Mouse (Mus musculus): ENCODE data around the gene Hoxb5.

Hoxb5 gene

DNA sequence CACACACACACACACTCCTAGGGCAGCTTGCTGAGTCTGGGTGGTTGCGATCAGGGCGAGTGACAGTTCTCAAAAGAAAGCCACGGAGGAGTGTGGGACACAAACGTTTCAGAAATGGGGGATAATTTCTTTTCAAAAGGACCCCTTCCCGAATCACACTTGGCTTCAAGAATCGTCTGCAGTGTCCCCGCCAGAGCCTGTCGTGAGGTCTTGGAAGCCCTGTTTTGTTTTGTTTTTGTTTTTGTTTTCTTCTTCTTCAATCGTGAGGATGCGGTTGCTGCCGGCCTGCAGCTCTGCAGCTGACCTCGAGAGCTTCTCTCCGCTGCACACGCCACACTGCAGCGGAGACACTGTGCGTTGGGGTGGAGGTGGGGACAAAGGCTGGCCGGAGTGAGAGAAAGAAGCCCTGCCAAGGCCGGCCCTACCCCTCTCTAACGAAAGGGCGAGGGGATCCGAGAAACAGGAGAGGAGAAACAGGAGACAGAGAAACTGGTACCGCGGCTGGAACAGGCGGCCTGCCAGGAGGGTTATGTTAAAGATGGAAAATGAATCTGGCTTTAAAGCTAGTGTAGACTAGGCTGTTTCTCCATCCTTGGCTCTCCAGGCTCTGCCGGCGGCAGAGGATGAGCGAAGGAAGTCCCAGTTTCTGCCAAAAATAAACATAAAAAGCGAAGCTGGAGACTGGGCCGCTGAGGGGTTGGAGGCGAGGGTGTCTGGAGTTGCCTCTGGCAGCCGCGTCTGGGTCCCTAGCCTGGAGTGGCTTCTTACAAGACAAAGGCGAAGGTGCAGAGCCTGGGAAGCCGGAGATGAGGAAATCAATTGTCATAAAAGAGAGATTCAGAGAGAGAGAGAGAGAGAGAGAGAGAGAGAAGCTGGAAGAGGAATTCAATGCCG lies 25.7 kb upstream of the Hoxb5 start:
- H3K4me1 ChIP-seq (replicated peaks; ENCODE audit: low read depth, low read length): peaks cover 34% of the 10 kb centered on the region
- no peaks in the 10 kb centered on the region for H3K9me3 ChIP-seq (ENCODE audit: low read length)
- TF ChIP-seq NANOG (IDR thresholded peaks at IDR 0.05; ENCODE audit: borderline replicate concordance, low read length): no peak
- TF ChIP-seq CTCF (conservative IDR thresholded peaks at IDR 0.05; ENCODE audit: low read length): no peak
- TF ChIP-seq POU5F1 (IDR thresholded peaks at IDR 0.05; ENCODE audit: borderline replicate concordance, low read length): no peak
- H3K4me3 ChIP-seq (replicated peaks; ENCODE audit: low read length): no peak overlapping the region; the same call in 1 of the 2 replicates
- H3K27me3 ChIP-seq (ENCODE audit: insufficient read depth, low read length): peaks cover 97% of the 10 kb centered on the region
- H3K36me3 ChIP-seq (ENCODE audit: insufficient read depth, low read length): no peaks in the 10 kb centered on the region

DNA sequence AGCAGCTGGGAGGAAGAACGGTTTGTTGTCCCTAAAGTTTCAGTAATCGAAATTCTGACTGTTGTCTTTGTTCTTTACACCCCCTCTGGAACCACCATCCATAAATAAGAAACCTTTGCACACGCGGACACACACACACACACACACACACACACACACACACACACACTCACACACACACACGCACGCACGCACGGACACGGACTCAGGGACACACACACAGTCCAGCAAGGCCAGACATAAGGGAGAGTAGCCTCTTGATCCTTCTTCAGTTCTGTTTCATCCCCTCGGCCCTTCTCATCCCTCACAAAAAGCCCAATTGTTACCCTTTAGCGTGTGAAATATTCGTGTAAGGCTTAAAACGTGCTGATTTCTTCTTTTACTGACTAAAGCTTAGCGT lies 24.8 kb upstream of the Hoxb5 start:
- no peak overlapping the region for H3K4me3 ChIP-seq (replicated peaks; ENCODE audit: low read length)
- H3K27me3 ChIP-seq (ENCODE audit: insufficient read depth, low read length): peaks cover 97% of the 10 kb centered on the region
- no peaks in the 10 kb centered on the region for H3K36me3 ChIP-seq (ENCODE audit: insufficient read depth, low read length)
- H3K4me1 ChIP-seq (replicated peaks; ENCODE audit: low read depth, low read length): peaks cover 35% of the 10 kb centered on the region
- H3K9me3 ChIP-seq (ENCODE audit: low read length): no peaks in the 10 kb centered on the region
- TF ChIP-seq POU5F1 (IDR thresholded peaks at IDR 0.05; ENCODE audit: borderline replicate concordance, low read length) (no peak), CTCF (conservative IDR thresholded peaks at IDR 0.05; ENCODE audit: low read length) (no peak), NANOG (IDR thresholded peaks at IDR 0.05; ENCODE audit: borderline replicate concordance, low read length) (no peak)

DNA sequence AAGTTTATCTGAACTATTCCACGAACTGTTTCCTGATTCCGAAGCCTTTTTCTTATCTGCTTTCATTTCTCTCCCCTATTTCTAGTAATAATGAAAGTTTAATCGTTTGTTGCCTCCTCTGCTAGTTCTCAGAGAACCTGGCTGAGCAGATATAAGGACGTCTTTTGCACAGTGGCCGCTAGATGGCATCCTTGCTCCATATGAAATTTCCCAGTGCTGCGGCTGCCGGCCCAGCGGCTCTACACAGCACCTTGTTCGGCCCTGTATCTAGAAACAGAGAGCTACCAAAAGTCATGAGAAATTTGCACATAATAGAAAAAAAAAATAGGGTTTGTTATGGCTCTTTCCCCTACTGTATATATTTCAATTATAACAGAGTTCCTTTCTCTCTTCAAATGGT lies 24.4 kb upstream of the Hoxb5 start:
- Histone ChIP-seq H3K27me3 (ENCODE audit: insufficient read depth, low read length) (peaks cover 97% of the 10 kb centered on the region), H3K4me3 (replicated peaks; ENCODE audit: low read length) (no peak overlapping the region), H3K4me1 (replicated peaks; ENCODE audit: low read depth, low read length) (peaks cover 40% of the 10 kb centered on the region), H3K9me3 (ENCODE audit: low read length) (no peaks in the 10 kb centered on the region), H3K36me3 (ENCODE audit: insufficient read depth, low read length) (no peaks in the 10 kb centered on the region)
- TF ChIP-seq NANOG (IDR thresholded peaks at IDR 0.05; ENCODE audit: borderline replicate concordance, low read length) (no peak), CTCF (conservative IDR thresholded peaks at IDR 0.05; ENCODE audit: low read length) (peak; percentile 43; the same call in 1 of the 2 replicates)

DNA sequence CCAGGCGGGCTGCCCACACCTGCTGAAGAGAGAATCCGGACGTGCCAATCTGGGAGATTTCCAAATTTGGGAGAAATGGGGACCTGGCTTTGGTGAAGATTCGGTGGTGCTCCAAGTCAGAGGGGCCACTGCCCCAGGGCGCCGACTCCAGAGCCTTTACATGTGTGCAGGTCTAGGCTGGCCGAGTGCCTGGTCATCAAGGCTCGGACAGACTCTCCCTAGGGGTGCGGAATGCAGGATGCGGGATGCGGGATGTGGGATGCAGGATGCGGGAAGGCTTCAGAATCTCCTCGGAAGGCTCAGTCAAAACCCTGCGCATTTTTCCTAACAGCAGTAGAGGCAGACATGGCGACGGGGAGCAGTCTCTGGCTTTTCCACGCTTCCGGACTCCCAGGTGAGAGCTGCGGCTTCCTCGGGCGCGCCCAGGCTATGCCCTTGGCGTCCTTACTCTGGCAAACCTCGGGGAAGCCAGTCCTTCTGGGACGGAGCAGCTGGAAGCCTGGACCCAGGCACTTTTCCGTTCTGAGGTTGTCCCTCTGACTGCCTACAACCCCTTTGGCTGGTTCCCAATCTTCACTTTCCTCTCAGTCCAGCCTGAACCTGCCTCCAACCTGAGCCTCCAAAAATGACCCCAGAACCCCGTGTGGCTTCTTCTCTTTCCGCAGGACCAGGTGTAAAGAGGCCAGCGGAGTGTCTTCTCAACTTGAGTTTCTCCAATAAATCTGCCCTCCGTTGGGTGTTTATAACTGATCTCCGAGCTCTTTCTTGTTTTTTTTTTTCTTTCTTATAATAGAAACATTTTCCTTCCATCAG lies 23.5 kb upstream of the Hoxb5 start:
- no peak for TF ChIP-seq NANOG (IDR thresholded peaks at IDR 0.05; ENCODE audit: borderline replicate concordance, low read length)
- Histone ChIP-seq H3K36me3 (ENCODE audit: insufficient read depth, low read length) (no peaks in the 10 kb centered on the region), H3K4me1 (replicated peaks; ENCODE audit: low read depth, low read length) (peaks cover 45% of the 10 kb centered on the region), H3K4me3 (replicated peaks; ENCODE audit: low read length) (peak overlapping the region; percentile 17; the same call in 1 of the 2 replicates), H3K9me3 (ENCODE audit: low read length) (no peaks in the 10 kb centered on the region), H3K27me3 (ENCODE audit: insufficient read depth, low read length) (peaks cover 96% of the 10 kb centered on the region)

DNA sequence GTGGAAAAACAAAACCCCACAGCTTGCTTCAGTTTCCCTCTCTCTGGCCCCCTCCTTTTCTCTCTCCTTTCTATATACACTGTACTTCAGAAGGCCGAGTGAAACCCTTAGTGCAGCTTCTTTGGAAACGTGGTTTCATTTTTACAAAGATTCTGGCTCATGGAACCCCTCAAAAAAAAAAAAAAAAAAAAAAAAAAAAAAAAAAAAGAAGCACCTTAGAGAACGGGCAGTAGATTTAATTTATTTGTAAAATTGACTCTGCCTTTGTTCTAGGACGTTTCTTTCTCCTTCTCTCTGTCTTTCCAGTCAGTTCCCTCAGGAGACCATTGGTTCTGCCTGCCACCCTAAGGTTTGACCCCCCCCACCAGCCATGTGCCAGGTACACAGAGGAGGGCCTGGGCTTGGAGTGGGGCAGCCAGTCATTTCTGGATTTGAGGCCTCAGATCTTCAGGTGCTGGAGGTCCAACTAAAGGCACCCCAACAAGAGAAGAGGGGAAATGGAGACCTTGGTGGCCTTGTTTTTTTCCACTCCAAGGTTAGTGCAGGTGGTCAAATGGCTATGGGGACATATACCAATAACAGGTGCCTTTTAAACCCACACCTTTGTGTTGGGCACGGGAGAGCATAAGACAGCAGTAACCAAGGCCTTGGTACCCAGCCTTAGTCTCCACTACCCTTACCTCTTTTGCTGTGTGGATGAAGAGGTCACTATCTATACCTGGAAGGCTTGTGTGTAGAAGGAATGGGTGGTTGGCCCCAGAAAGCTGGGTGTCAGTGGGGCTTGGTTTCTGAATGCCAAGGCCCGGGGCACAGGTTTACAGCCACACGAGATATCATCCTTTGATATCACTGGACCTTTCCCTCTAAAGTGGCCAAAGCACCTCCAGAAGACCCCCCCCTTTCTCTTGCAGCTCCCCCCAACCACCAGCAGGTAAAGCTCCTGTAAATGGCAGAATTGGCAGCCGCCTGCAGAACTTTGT lies 22.4 kb upstream of the Hoxb5 start:
- Histone ChIP-seq H3K36me3 (ENCODE audit: insufficient read depth, low read length) (no peaks in the 10 kb centered on the region), H3K9me3 (ENCODE audit: low read length) (no peaks in the 10 kb centered on the region), H3K4me3 (replicated peaks; ENCODE audit: low read length) (no peak overlapping the region), H3K27me3 (ENCODE audit: insufficient read depth, low read length) (peaks cover 95% of the 10 kb centered on the region), H3K4me1 (replicated peaks; ENCODE audit: low read depth, low read length) (peaks cover 50% of the 10 kb centered on the region)
- TF ChIP-seq POU5F1 (IDR thresholded peaks at IDR 0.05; ENCODE audit: borderline replicate concordance, low read length): no peak
- TF ChIP-seq NANOG (IDR thresholded peaks at IDR 0.05; ENCODE audit: borderline replicate concordance, low read length): no peak
- TF ChIP-seq CTCF (conservative IDR thresholded peaks at IDR 0.05; ENCODE audit: low read length): no peak

DNA sequence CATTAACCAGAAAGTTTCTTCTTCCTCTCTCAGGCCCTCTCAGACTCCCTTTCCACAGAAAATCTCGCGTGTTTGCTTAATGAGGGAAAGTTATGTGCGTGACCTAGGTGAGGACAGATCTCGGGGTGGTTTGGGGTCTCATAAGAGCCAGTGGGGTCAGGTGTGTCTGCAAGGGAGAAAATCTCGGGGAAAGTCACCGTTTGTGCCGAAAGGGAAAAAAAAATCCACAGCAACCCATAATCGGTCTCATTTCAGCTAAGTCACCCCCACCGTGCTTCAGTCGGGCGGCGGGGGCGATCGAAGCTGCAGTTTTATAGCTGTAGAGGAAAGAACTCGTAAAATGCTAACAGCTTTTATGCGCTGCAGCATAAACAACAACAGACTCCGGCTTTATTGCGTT lies 21.7 kb upstream of the Hoxb5 start:
- peaks cover 95% of the 10 kb centered on the region for H3K27me3 ChIP-seq (ENCODE audit: insufficient read depth, low read length)
- peaks cover 57% of the 10 kb centered on the region for H3K4me1 ChIP-seq (replicated peaks; ENCODE audit: low read depth, low read length)
- no peak for TF ChIP-seq NANOG (IDR thresholded peaks at IDR 0.05; ENCODE audit: borderline replicate concordance, low read length)
- TF ChIP-seq CTCF (conservative IDR thresholded peaks at IDR 0.05; ENCODE audit: low read length): no peak
- no peak for TF ChIP-seq POU5F1 (IDR thresholded peaks at IDR 0.05; ENCODE audit: borderline replicate concordance, low read length)
- H3K9me3 ChIP-seq (ENCODE audit: low read length): no peaks in the 10 kb centered on the region
- H3K36me3 ChIP-seq (ENCODE audit: insufficient read depth, low read length): no peaks in the 10 kb centered on the region
- no peak overlapping the region for H3K4me3 ChIP-seq (replicated peaks; ENCODE audit: low read length)

DNA sequence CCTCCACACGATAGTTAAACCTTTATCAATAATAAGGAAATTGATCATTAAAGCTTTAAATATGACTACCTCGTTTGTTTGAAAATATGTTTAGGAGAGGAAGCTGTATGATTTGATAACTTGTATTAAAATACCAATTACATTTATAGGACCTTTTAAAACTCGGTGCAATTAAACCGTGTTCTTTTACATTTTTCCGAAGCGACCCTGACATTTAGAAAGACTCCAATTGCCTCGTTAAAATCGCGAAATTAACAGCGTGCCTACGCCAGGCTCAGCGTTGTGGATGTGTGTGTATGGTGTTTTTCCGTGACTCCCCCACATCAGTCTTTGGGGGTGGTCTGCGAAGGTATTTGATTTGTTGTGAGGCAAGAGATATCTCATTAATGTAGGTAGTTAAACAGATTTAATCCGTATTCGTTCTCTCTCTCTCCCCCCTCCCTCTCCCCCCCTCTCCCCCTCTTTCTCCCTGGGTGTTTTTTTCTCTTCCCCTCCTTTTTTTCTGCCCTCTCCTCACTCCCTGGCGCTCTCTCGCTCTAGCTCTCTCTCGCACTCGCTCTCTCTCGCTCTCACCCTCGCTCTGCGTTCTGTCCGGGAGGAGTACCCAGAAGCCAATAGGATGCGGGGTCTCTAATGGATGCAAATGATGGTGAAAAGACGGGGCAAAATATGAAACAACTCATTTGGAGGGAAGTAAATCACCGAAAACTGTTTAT lies 21.1 kb upstream of the Hoxb5 start, which contains the start of gene Hoxb8:
TSS of gene Hoxb8 (plus strand) at position 51 of the 716 bp plus-strand sequence.
- Histone ChIP-seq H3K36me3 (ENCODE audit: insufficient read depth, low read length) (no peaks in the 10 kb centered on the region), H3K27me3 (ENCODE audit: insufficient read depth, low read length) (peaks cover 95% of the 10 kb centered on the region), H3K9me3 (ENCODE audit: low read length) (no peaks in the 10 kb centered on the region), H3K4me1 (replicated peaks; ENCODE audit: low read depth, low read length) (peaks cover 57% of the 10 kb centered on the region), H3K4me3 (replicated peaks; ENCODE audit: low read length) (0 out of 2 replicates have a peak within 1 kb of the TSS, but pooled peaks have one; percentile 7)
- TF ChIP-seq CTCF (conservative IDR thresholded peaks at IDR 0.05; ENCODE audit: low read length): no peak
- TF ChIP-seq NANOG (IDR thresholded peaks at IDR 0.05; ENCODE audit: borderline replicate concordance, low read length): no peak
- TF ChIP-seq POU5F1 (IDR thresholded peaks at IDR 0.05; ENCODE audit: borderline replicate concordance, low read length): no peak
